Mouse (Mus musculus) heart, adult 8-10 months (tissue): ENCODE data around the gene Rbm47. TPM values are rescaled to one million over a fixed set of nuclear protein-coding genes. Genes with fewer than 3 reads are reported as not detected.

Experiments
- DNase-seq: peaks from one replicate; pipeline ENCODE4 v3.0.0; 2022; ENCODE audit warnings: low spot score
- total RNA-seq, 4 experiments: library from RNA; stranded (reverse); gene quantifications; 2 replicates each; pipeline ENCODE4 v1.2.4; 2022

Gene Rbm47
- total RNA-seq, 4 experiments from 2014 or later: 1.2 to 2.2 (median 1.5) TPM

DNA sequence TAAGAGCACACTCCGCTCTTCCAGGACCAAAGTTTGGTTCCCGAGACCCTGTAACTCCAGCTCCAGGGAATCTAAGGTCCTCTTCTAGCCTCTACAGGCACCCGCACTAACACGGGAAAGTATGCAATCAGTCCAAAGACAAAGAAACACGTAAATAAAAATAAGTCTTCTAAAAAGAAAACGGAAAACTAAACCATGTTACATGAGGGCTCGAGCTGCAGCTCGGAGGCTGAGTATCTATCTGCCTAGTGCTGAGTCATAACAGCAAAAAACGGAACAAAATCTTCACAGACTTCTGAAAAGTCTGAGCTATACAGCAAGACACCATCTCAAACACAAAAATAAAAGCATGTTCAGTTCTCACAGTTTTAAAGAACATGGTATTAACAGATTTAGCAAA is 86.0 kb downstream of the Rbm47 start:
- DNase-seq: no peak

DNA sequence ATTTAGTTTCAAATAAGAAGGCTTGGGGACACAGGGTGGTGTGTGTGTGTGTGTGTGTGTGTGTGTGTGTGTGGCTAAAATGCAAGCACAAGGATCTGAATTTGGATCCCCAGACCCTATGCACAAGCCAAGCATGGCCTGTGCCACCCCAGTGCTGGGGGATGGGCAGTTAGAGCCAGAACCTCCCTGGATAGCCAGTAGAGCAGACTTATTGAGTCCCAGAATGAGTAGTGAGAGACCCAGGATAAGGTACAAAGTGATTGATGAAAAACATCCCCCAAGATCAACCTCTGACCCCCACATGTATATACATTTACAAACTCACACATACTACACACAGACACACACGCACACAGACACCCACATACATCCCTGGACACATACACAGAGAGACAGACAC is 86.6 kb downstream of the Rbm47 start:
- no peak for DNase-seq

GRCm38 (mm10) chr5:66085478-66085877 is 87.4 kb downstream of the Rbm47 start:
- no peak for DNase-seq

DNA sequence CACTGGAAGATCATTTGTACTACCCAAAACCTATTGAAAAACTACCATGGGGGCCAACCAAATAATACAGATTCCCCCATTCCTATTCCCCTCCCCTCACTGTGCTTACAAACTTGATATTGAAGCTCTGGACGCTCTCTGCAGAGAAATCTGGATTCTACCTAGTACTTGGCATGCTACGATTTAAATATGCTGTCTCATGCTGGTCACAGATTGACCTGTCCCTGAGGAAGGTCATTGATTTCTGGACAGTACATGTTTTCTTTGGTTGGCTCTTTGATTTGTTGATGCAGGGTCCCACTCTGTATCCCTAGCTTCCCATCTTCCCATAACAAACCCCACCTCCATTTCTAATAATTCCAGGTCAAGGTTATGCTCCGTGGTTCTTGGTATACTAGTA is 88.4 kb downstream of the Rbm47 start:
- no peak for DNase-seq

DNA sequence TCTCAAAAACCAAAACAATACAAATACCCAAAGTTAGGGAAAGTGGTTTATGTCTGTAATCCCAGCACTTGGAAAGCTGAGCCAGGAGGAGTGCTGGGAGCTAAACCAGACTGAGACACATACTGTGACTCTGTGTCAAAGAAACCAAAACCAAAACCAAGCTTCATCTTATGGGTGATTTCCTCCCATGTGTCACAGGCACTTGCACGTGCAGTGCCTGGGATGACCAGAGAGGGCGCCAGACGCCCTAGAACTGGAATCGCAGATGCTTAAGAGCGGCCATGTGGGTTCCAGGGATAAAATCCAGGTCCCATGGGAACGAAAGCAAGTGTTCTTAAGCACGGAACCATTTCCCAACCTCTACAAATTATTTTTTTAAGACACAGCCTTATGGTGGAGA is 89.6 kb downstream of the Rbm47 start:
- no peak for DNase-seq

DNA sequence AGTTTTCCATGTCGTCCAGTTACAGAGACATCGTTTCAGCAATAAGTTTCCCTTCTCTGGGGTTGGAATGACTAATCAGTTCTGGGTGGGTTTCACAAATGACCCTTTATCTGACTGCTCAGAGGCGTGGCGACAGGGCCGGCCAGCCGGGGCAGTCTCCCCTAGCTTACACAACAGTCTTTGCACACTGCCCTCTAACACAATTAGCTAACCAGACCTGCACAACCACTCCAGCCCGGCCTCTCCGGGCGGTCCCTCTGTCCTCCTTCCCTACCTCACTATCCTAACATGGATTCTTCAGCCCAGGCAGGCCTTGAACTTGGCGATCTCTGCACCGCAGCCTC is 90.7 kb downstream of the Rbm47 start:
- DNase-seq: no peak

GRCm38 (mm10) chr5:66081443-66082228 is 91.3 kb downstream of the Rbm47 start:
- no peak for DNase-seq

DNA sequence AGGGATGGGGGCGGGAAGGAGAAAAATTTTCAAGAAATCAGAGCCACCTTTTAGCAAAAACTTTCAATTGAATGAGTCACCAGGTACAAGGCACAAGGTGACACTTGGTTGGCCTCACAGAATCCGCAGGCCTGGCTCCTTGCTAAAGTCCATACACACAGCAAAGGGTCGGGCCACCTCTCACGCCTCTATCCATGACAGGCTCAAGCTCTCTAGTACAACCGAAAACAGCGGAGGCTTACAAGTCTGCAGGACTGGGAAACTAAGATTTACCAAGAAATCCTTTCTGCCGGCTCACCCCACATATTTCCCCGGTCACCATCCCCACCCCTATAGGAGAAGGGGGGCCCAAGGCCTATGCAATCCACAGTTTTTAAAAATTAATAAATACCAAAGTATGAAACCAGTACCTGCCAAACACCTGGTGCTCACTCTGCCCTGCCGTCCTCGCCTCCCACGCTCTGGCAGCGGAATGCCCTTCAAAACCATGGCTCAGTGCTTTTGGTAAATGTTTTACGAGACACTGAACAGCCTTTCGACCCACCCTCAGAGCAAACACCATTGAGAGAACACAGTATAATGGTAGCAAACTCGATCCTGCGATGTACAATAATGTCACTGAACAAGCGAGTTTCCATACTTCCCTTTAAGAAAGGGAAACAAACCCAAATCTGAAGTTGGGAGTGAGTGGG is 92.2 kb downstream of the Rbm47 start:
- no peak for DNase-seq

DNA sequence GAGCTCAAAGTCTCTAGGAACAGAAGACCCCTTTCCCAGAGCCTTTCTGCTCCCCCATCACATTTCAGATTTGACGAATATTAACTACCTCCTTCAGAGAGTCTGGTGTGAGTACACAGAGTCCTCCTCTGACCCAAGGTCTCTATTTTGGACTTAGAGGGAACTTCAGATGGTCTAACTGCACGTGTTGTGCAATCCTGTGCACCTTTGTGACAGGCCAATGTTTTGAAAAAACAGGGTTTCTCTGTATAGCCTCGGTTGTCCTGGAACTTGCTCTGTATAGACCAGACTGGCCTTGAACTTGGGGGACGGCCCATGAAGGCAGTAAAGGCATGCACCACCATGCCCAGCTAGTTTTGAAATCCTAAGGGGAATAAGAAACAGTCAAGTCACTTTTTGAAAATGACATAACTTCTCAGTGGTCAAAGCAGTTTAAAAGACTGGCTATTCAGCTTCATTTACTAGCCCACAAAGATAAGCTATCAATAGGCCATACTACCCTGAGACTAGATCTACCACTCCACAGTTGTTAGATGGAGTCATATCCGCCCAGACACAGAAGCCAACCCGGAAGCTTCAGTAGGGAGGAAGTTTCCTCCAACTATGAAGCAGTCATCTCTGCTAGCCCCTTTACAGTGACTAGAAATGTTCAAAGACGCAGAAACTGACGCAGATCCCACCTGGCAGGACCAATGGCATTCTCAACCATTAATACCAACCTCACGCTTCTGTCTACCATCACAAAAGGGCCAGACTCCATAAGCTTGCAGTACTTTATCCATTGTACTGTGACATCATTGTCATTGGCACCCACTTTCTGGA is 93.3 kb downstream of the Rbm47 start:
- DNase-seq: no peak

DNA sequence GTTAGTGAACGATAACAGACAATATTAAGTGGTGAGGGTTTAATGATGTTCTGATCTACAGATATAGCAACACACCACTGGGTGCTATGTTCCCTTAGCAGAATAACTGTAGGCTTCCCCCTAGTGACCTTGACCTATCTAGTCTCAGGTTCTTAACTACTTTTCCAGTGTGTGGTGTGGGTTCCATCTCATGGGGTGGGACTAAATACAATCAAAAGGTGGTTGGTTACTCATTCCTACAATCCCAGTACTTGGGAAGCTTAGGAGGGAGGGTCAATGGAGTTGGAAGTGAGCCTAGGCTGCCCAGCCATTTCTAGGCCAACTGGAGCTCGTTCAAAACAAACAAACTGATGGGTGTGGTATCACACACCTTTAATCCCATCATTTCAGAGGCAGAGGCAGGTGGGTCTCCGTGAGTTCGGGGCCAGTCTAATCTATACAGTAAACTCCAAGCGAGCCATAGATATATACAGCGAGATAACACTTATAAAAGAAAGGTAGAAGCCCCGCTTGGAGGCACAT is 94.4 kb downstream of the Rbm47 start:
- no peak for DNase-seq

GRCm38 (mm10) chr5:66077416-66077815 is 95.5 kb downstream of the Rbm47 start:
- DNase-seq: peak; percentile 60

- no peak for DNase-seq
These were observed 96.1 kb downstream of the Rbm47 start for GRCm38 (mm10) chr5:66076685-66077301.

DNA sequence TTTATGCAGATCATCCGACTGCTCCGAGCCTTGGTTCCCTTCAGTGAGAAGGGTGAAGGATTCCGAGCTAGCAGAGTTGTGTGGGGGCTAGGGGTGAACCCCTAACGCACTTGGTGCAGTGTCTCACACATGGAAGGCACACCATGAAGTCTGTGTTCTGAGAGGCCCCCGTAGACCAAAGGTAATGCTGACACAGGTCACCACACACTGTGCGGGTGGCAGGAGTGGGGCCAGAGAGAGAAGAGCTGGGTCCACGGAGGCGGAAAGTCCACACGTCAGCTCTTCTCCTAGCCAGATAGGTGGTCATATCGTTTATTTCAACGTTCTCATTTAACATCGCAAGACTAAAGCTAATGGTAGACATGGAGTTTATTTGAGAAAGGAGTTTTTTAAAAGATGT is 97.0 kb downstream of the Rbm47 start:
- DNase-seq: no peak

- peak; percentile 42 for DNase-seq
These were observed 97.9 kb downstream of the Rbm47 start for GRCm38 (mm10) chr5:66075032-66075488.

GRCm38 (mm10) chr5:66074235-66074634 is 98.7 kb downstream of the Rbm47 start:
- no peak for DNase-seq

DNA sequence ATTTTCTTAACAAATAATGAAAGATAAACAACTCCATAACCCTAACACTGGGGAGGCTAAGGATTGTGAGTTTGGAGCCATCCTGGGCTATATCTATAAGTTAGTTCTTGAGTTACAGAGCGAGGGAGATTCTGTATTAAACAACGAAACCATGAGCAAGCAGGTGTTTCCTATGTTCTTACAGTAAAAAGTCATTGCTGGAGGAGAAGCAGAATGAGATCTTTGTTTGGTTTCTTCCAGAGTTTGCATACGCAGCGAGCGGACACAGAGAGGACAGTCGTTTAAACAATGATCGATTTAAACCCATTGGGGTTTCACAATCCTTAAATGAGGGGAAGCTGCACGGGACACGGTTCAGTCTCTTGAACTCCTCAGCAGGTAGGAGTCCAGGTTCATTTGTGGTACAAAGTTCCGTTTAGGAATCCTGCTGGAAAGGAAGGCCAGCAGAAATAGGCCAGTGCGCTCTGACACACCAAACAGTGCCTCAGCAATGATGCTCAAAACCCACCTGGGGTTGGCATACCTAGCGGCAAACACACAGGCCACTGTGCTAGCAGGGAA is 99.2 kb downstream of the Rbm47 start:
- no peak for DNase-seq

- DNase-seq: no peak
These were observed 101.2 kb downstream of the Rbm47 start for GRCm38 (mm10) chr5:66071722-66072121.

- DNase-seq: no peak
These were observed 102.6 kb downstream of the Rbm47 start for GRCm38 (mm10) chr5:66070350-66070749.

GRCm38 (mm10) chr5:66069470-66070144 is 103.3 kb downstream of the Rbm47 start:
- DNase-seq: no peak

DNA sequence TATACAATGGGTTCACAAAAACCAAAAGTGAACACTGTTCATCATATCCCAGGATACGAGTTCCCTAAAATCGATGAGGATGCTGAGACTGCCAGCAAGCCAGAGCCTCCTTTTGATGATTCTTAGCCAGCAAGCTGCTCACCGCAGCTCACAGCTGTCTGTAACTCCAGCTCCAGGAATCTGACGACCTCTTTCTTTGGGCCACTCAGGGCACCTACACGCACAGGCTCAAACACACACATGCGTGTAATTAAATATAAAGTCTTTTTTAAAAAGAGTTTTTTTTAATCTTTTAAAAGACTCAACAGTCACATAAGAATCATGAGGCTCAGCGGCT is 103.8 kb downstream of the Rbm47 start:
- DNase-seq: no peak
